Mouse (Mus musculus) retina, embryonic 14.5 days (tissue): ENCODE data around the gene Jazf1.

Source experiments
- DNase-seq: peaks from one replicate; pipeline ENCODE4 v3.0.0-alpha.2; 2015; ENCODE audit warnings: low spot score

The Jazf1 gene

GRCm38 (mm10) chr6:52912143-52912918 is 156.1 kb downstream of the Jazf1 start:
- no peak for DNase-seq

GRCm38 (mm10) chr6:52906801-52907200 is 161.6 kb downstream of the Jazf1 start:
- DNase-seq: no peak

- no peak for DNase-seq
Observed at GRCm38 (mm10) chr6:52905100-52905499, 163.3 kb downstream of the Jazf1 start.

GRCm38 (mm10) chr6:52903226-52903960 is 165.0 kb downstream of the Jazf1 start:
- DNase-seq: no peak

GRCm38 (mm10) chr6:52899574-52900245 is 168.7 kb downstream of the Jazf1 start:
- DNase-seq: no peak

DNA sequence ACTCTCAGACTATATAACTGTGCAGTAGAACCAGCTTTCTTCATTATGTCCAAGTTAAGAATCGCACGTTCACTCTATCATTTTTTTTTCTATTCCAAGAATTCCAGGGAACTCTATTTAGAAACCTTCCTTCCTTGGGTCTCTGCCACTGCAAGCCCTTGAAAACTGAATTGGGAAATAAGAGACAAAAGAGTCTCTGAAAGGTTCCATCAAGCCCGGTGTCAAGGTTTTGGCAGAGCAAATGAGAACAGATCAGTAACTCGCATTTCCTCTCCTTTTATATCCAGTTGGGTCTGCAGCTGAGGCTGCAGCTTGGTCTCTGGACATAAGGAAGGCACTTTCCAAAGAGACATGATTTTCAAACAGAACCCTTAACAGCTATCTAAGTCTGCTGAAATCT is 173.4 kb downstream of the Jazf1 start:
- no peak for DNase-seq

- peak; percentile 75 for DNase-seq
Observed at GRCm38 (mm10) chr6:52894501-52894823, 174.0 kb downstream of the Jazf1 start.

- peak; percentile 35 for DNase-seq
Observed at GRCm38 (mm10) chr6:52893811-52894500, 174.5 kb downstream of the Jazf1 start.

- no peak for DNase-seq
Observed at GRCm38 (mm10) chr6:52892978-52893377, 175.5 kb downstream of the Jazf1 start.

DNA sequence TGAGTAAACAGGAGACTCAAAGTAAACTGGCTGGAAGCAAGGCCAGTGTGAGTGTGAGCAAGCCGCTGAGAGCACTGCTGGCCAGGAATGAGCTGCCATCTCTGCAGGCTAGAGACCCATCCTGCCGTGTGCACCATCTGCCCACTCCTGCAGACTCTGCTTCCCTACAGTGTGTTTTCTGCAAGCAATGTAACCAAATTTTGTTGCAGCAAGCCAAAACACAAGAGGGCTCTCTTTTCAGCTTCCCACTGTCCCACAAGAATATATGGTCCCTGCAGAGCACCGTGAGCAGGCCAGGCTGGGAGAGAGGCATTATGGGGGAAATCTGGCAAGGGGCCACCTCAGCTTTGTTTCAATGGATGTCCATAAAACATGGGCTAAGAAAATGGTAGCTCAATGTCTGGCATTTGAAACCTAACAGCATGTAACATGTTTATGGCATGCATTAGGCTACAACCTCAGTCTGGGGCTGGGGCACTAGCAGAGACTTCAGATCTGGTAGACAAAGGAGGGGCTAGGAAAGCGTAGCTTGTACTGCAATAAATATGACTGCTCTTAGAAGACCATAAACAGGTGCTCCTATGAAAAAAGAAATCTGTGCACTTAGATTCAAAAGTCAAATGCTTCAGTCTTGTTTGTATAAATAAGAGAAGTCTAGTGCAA is 180.8 kb downstream of the Jazf1 start:
- DNase-seq: no peak

GRCm38 (mm10) chr6:52883773-52884172 is 184.7 kb downstream of the Jazf1 start:
- DNase-seq: no peak

DNA sequence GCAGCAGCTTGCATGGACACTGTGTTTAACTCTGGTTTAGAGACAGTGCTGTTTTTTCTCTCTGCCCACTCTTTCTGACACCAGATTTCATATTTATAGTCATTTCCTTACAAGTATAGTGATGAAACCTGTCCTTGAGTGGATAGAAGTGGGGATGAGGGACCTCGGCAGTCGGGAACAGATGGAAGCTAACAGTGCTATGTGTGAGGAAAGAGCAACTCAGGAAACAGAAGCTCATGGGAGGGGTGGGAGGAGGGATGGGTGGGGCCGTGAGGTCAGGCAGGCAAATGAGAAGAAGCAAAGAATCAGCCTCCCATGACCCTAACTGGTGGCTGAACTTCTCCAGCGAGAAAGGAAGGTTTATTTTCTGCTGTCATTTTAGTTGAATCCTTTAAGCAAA is 191.3 kb downstream of the Jazf1 start:
- no peak for DNase-seq

DNA sequence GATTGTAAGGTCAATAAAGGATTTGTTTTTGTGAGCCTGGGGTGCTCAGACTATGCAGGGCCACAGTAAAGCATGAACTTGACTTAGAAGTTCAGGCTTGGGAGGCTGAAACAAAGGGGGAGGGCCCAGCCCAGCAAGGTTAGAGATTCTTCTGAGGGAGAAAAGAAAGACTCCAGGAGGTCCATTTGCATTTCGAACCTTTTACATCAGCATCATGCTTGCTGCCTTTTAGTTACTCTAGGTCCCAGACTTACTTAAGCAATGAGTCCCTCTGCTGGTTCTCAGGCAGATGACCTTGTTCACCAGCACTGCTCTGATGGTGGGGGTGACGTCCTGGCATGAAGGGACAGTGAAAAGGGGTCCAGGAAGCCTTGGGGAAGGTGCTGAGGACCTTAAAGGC is 197.1 kb downstream of the Jazf1 start:
- DNase-seq: no peak

GRCm38 (mm10) chr6:52869252-52869651 is 199.2 kb downstream of the Jazf1 start:
- DNase-seq: no peak

GRCm38 (mm10) chr6:52868352-52868751 is 200.1 kb downstream of the Jazf1 start:
- DNase-seq: no peak

DNA sequence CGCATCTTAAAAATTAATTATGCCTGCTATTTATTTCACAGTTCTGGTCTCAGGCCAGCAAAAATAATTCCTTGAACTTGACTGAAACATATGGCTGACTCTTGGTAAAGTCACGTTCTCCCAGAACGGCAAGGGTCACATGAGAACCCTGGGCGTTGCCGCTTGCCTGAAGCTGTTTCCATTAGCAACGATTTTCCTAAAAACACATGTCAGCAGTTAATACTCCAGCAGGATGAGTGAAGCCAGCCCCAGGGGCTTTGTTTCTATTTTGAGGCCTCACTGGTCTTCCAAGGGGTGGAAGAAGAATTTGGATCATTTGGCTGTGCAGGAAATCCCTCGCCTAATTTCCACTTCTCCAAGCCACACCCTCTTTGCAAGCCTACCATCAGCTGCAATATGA is 206.5 kb downstream of the Jazf1 start:
- peak; percentile 46 for DNase-seq

GRCm38 (mm10) chr6:52861186-52861820 is 207.1 kb downstream of the Jazf1 start:
- no peak for DNase-seq

DNA sequence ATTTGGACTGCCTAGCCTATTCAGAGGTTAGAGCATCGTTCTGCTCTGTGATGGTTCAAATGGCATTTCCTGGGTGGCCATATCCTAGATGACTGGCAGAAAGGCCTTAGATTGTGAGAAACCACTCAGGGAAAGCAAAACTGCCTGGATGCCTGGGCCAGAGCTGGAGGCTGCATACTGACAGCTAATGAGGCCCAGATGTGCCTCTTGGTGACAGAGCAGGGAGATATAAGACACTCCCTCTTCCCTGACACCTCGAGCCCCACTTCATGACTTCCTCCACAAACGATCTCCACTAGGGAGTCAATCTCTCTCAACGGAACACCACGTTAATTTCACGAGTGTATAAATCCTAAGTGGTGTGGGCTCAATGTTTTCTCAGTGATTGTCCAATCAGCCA is 207.7 kb downstream of the Jazf1 start:
- no peak for DNase-seq

GRCm38 (mm10) chr6:52858911-52859431 is 209.5 kb downstream of the Jazf1 start:
- peak; percentile 63 for DNase-seq

DNA sequence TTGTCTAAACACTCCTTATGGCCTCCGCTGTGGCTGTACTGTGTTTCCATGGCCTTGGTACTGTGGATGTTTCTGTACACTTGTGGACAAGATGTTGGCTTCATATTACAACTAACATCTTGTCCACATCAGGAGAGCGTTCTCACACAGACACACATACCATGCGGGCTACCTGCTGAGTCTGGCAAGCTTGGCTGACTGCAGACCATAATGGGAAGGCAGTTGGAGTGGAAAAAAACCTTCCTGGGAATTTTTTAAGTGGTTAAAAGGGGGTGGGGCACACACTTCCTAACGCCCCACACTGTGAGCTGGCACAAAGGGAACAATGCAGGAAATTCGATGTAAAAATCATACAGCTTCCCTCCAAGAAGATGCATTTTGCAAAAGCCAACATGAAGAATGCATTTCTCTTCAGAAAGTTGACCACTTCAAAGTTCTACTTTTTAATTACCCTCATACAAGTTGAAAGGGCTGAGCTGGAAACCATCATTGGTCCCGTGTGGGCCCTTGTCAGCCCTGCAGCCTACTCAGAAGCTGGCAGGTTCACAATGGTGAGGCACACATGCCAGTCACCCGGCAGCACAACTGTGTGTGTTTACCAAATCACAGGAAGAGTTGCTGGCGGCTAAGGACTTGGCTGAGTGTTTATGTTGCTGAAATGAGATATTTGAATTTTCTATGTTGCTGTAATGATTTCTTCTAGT is 215.9 kb downstream of the Jazf1 start:
- peak; percentile 67 for DNase-seq

DNA sequence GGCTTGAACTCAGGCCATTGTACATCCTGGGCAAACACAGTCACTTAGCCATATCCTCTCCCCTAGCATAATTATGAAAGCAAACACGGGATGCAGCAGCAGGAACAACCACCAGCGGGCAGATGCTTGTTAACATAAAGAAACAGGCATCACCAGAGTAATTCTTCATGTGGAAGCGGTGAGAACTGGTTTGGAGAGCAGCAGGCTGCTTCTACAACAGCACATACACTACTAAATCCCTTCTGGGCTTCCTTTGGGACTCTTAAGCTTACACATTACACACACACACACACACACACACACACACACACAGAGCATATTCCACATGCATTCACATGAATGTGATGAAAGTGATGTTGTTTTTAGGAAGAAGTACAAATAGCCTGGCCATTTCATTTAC is 216.5 kb downstream of the Jazf1 start:
- peak; percentile 57 for DNase-seq
